11 mouse cellular contexts compared by ENCODE assay signal in genomic region chr11:86953096-86953495, GRCm38 (mm10). TPM values are rescaled to one million over a fixed set of nuclear protein-coding genes. Genes with fewer than 3 reads are reported as not detected.
DNase-seq lines count a peak whose midpoint lies in the region; ATAC-seq and TF ChIP-seq lines count a peak whose summit lies in the region.
"Had no signal": no experiment of that assay in that cellular context is flagged by ENCODE, and none has a peak within 500 bp of the region (broad histone marks: within the 10 kb centered on the region; RNA-seq: fewer than 3 reads in every experiment).

No protein-coding gene starts in this region.

- TF ChIP-seq EP300 in heart, adult 2 months (IDR thresholded peaks at IDR 0.05; ENCODE audit: insufficient read depth, low read depth, low read length), result no peak

- no peaks in the 10 kb centered on the region for H3K9me3 ChIP-seq in midbrain, embryonic 16.5 days (replicated peaks; ENCODE audit: control insufficient read depth, low read length, poor library complexity, severe bottlenecking)
- H3K9me3 ChIP-seq: kidney, embryonic 15.5 days; liver, embryonic 13.5 days had no signal

- no peak for ATAC-seq in midbrain, embryonic 16.5 days

- H3K4me3 ChIP-seq in heart, adult 2 months, result no peak overlapping the region
- no peak overlapping the region for H3K4me3 ChIP-seq in midbrain, embryonic 16.5 days (ENCODE audit: low read depth, low read length)
- H3K4me3 ChIP-seq: kidney, embryonic 15.5 days; liver, embryonic 13.5 days had no signal

- no peaks in the 10 kb centered on the region for H3K79me2 ChIP-seq in heart, adult 2 months (replicated peaks; ENCODE audit: control insufficient read depth, insufficient read depth, low read length)

- TF ChIP-seq CTCF in heart, adult 2 months (IDR thresholded peaks at IDR 0.05), result peak; percentile 34

- peaks cover 49% of the 10 kb centered on the region for H3K4me1 ChIP-seq in heart, adult 2 months (ENCODE audit: control insufficient read depth, insufficient read depth, low read length)
- peaks cover 7% of the 10 kb centered on the region for H3K4me1 ChIP-seq in midbrain, embryonic 16.5 days (ENCODE audit: control insufficient read depth, insufficient read depth, low read length)

- peaks cover 45% of the 10 kb centered on the region for H3K36me3 ChIP-seq in heart, adult 2 months (ENCODE audit: control insufficient read depth, insufficient read depth, low read length)
- H3K36me3 ChIP-seq in midbrain, embryonic 16.5 days (ENCODE audit: control insufficient read depth, insufficient read depth, low read length), result no peaks in the 10 kb centered on the region
- H3K36me3 ChIP-seq: liver, embryonic 13.5 days had no signal

- no peaks in the 10 kb centered on the region for H3K27me3 ChIP-seq in heart, adult 2 months (ENCODE audit: control insufficient read depth, insufficient read depth, low read length)
- H3K27me3 ChIP-seq in midbrain, embryonic 16.5 days (ENCODE audit: control insufficient read depth, insufficient read depth, low read depth, low read length), result no peaks in the 10 kb centered on the region
- H3K27me3 ChIP-seq: kidney, embryonic 15.5 days; liver, embryonic 13.5 days had no signal

- WGBS in heart, adult 2 months, result 41% methylated on average over 8 of the region's 8 CpGs
- 82% methylated on average over 8 of the region's 8 CpGs for WGBS in midbrain, embryonic 16.5 days

- H3K4me2 ChIP-seq in midbrain, embryonic 16.5 days (ENCODE audit: low read length), result no peak overlapping the region
- H3K4me2 ChIP-seq: kidney, embryonic 15.5 days; liver, embryonic 13.5 days had no signal

- H3K9ac ChIP-seq in heart, adult 2 months (ENCODE audit: low read depth, low read length), result peak overlapping the region; percentile 7; the same call in 1 of the 2 replicates
- no peak overlapping the region for H3K9ac ChIP-seq in midbrain, embryonic 16.5 days (ENCODE audit: low read depth, low read length)
- H3K9ac ChIP-seq: kidney, embryonic 15.5 days; liver, embryonic 13.5 days had no signal

- peak overlapping the region; percentile 70 for H3K27ac ChIP-seq in heart, adult 2 months
- H3K27ac ChIP-seq in midbrain, embryonic 16.5 days (ENCODE audit: low read length), result no peak overlapping the region
- H3K27ac ChIP-seq: liver, embryonic 13.5 days had no signal

- peak; percentile 56 to 86 for DNase-seq in adrenal gland, adult (ENCODE audit: inconsistent age in 2 of 2, low spot score in 1 of 2)
- DNase-seq in adrenal gland, postnatal 4 days (ENCODE audit: low spot score in 2 of 2), result no peak
- DNase-seq in lung, adult 18-20 months, result peak; percentile 42 to 46
- no peak for DNase-seq in lung, postnatal 36 days
- peak; percentile 72 to 82 for DNase-seq in heart, adult 2 months
- peak; percentile 61 for DNase-seq in skeletal muscle tissue, adult 2 months (ENCODE audit: low read depth, low spot score)
- DNase-seq in right cerebral cortex, postnatal 10 days (ENCODE audit: low spot score in 2 of 2), result no peak
- DNase-seq: liver, embryonic 13.5 days; right cerebral cortex, postnatal 4 days had no signal

- intact Hi-C loops in heart, adult 2 months (cut with DNase I), result no loop called here

- no peak for TF ChIP-seq POLR2A in heart, adult 2 months (IDR thresholded peaks at IDR 0.05; ENCODE audit: insufficient read depth, low read depth, low read length)

RNA-seq across cellular contexts. Expression of gene Ypel2, which starts 40.4 kb away (rescaled TPM):
- total RNA-seq in adrenal gland, postnatal 4 days (2021), result 10 to 100 TPM; 34.4 to 39.5 TPM
- 10 to 100 TPM; 11.6 to 26.3 TPM for total RNA-seq in heart, adult 2 months (2021)
- polyA plus RNA-seq in heart, adult 2 months (2012; rRNA removed), result 7.9 and 12.2 TPM in 2 replicates
- 5.7 and 6.5 TPM in 2 replicates for polyA plus RNA-seq in midbrain, embryonic 16.5 days (2015; fragmentation: Nextera tagmentation; extraction: Ambion mirVana)

Comparison
In these comparisons a context has a peak if more than half of its experiments do, and no peak if none do; other contexts are left out.
1. DNase-seq: peak in adrenal gland, adult (2 of 2), lung, adult 18-20 months (2 of 2), heart, adult 2 months (2 of 2) and skeletal muscle tissue, adult 2 months (single experiment); none in adrenal gland, postnatal 4 days (0 of 2), lung, postnatal 36 days (single experiment) and right cerebral cortex, postnatal 10 days (0 of 2).